Mouse (Mus musculus) liver, postnatal 0 days (tissue): ENCODE data around the gene C730034F03Rik. TPM values are rescaled to one million over a fixed set of nuclear protein-coding genes. Genes with fewer than 3 reads are reported as not detected.

Experiments used
- ATAC-seq: fragments of 200-750 bp; cut with Nextera tagmentation; 2 replicates; pipeline ENCODE4 v1.8.0; 2017; ENCODE audit warnings: mild to moderate bottlenecking, moderate library complexity
- DNase-seq: peaks from one replicate; pipeline ENCODE4 v3.0.0-alpha.2; 2016
- H3K27ac ChIP-seq: fragments of 300-500 bp; sonication (generic); 2 replicates; pipeline ENCODE4 v1.5.1; 2014; ENCODE audit warnings: antibody characterized with exemption, moderate library complexity, mild to moderate bottlenecking, low read depth
- H3K27me3 ChIP-seq: fragments of 300-500 bp; sonication (generic); 2 replicates; pipeline ENCODE4 v1.6.1; 2014; ENCODE audit warnings: low read length, control low read depth, mixed read lengths; ENCODE audit not compliant: insufficient read depth
- H3K36me3 ChIP-seq: fragments of 300-500 bp; sonication (generic); replicated peaks from 2 replicates; pipeline ENCODE4 v1.6.1; 2014; ENCODE audit warnings: mild to moderate bottlenecking, control low read depth, low read length, moderate library complexity, mixed read lengths; ENCODE audit not compliant: insufficient read depth
- H3K4me1 ChIP-seq: fragments of 300-500 bp; sonication (generic); 2 replicates; pipeline ENCODE4 v1.6.1; 2014; ENCODE audit warnings: antibody characterized with exemption, mild to moderate bottlenecking, control low read depth; ENCODE audit not compliant: insufficient read depth
- H3K4me2 ChIP-seq: fragments of 300-500 bp; sonication (generic); 2 replicates; pipeline ENCODE4 v1.6.1; 2014; ENCODE audit warnings: low read depth, mild to moderate bottlenecking, low read length, moderate library complexity, mixed read lengths
- H3K4me3 ChIP-seq: fragments of 300-500 bp; sonication (generic); 2 replicates; pipeline ENCODE4 v1.5.1; 2014; ENCODE audit warnings: low read depth, low read length
- H3K9ac ChIP-seq: fragments of 300-500 bp; sonication (generic); replicated peaks from 2 replicates; pipeline ENCODE4 v1.6.1; 2014; ENCODE audit warnings: mild to moderate bottlenecking, moderate library complexity
- H3K9me3 ChIP-seq: fragments of 300-500 bp; sonication (generic); 2 replicates; pipeline ENCODE4 v1.6.1; 2016; ENCODE audit warnings: mild to moderate bottlenecking, control low read depth, low read length, mixed read lengths
- CTCF ChIP-seq: sonication (generic); IDR thresholded peaks from 2 replicates; pipeline ENCODE4 v1.5.1; 2016; ENCODE audit warnings: antibody characterized with exemption, low read depth
- EP300 ChIP-seq: IDR thresholded peaks from 2 replicates; pipeline ENCODE4 v1.6.1; 2016; ENCODE audit warnings: antibody characterized with exemption, low read depth, mild to moderate bottlenecking
- WGBS: fragments of 180-500 bp; shearing (Covaris S2); extraction: QIAGEN DNeasy Blood & Tissue Kit; methylation state at CpG from one replicate; pipeline ENCODE4 v1.1.7; 2014; ENCODE audit not compliant: insufficient replicate concordance; 5-methylcytosine and 5-hydroxymethylcytosine counted together
- polyA plus RNA-seq: library from polyadenylated mRNA; unstranded; fragments of >200 nt; fragmentation: Nextera tagmentation; extraction: Ambion mirVana; gene quantifications from 2 replicates; pipeline ENCODE4 v1.2.1, GENCODE M21; 2015

C730034F03Rik gene
- polyA plus RNA-seq, 1 experiment from 2014 or later: 1.5 TPM

DNA sequence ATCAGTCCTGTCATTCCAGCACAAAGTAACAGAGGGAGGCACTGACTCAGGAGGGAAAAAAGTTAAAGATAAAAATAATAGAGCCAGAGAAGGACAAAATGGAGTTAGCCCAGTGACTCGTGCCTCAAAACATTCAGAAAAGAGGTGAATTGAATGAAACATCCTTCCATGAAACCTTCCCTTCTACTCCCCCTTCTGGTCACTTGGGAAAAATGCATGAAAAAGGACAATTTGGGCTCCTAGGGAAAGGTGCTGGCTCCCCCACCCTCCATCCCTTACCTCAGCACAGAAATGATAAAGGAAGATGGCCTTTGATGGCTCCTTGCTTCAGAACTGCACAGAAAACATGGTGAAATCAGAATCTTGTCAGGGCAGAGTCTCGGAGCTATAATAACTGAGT, 39.2 kb downstream of the C730034F03Rik start:
- WGBS: 33% methylated on average over 2 of the region's 2 CpGs
- TF ChIP-seq CTCF: peak; percentile 73
- TF ChIP-seq EP300: no peak

GRCm38 (mm10) chr15:89471476-89471875, 42.1 kb downstream of the C730034F03Rik start:
- WGBS: 81% methylated on average over 4 of the region's 4 CpGs
- DNase-seq: no peak
- ATAC-seq: no peak

More for the DNA sequence above, 39.2 kb downstream of the C730034F03Rik start:
- ATAC-seq (no peak), DNase-seq (no peak)
- Histone ChIP-seq H3K9ac (no peak overlapping the region), H3K4me1 (no peaks in the 10 kb centered on the region), H3K4me3 (no peak overlapping the region), H3K9me3 (no peaks in the 10 kb centered on the region), H3K36me3 (no peaks in the 10 kb centered on the region), H3K27me3 (no peaks in the 10 kb centered on the region), H3K27ac (no peak overlapping the region), H3K4me2 (no peak overlapping the region)

DNA sequence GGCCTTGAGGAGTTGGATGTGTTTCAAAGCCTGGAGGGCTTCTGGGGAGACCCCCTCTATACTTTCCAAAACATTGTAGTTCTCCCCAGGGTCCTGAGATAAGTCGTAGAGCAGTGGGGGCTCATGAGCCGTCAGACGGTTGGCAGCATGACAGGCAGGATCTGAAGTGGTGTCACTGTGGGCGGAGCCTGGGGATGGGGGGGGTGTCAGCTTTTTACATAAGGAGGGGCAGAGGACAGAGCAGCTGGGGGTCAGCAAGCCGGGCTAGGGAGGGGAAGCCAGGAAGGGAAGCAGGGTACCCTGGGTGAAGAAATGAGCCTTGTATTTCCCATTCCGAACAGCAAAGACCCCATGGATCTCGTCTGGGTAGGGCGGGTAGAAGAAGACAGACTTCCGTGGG, 44.0 kb downstream of the C730034F03Rik start:
- no peak overlapping the region for H3K4me2 ChIP-seq
- 75% methylated on average over 9 of the region's 9 CpGs for WGBS
- no peak for TF ChIP-seq CTCF
- no peak for TF ChIP-seq EP300
- H3K36me3 ChIP-seq: no peaks in the 10 kb centered on the region
- H3K27ac ChIP-seq: no peak overlapping the region
- DNase-seq (no peak), ATAC-seq (no peak)
- H3K9ac ChIP-seq: no peak overlapping the region
- no peak overlapping the region for H3K4me3 ChIP-seq
- no peaks in the 10 kb centered on the region for H3K9me3 ChIP-seq
- peaks cover 18% of the 10 kb centered on the region for H3K4me1 ChIP-seq
- no peaks in the 10 kb centered on the region for H3K27me3 ChIP-seq

More at GRCm38 (mm10) chr15:89471476-89471875, 42.1 kb downstream of the C730034F03Rik start:
- Histone ChIP-seq H3K9ac (no peak overlapping the region), H3K27me3 (no peaks in the 10 kb centered on the region), H3K4me3 (no peak overlapping the region), H3K4me2 (no peak overlapping the region), H3K9me3 (no peaks in the 10 kb centered on the region), H3K4me1 (peaks cover 14% of the 10 kb centered on the region), H3K36me3 (no peaks in the 10 kb centered on the region), H3K27ac (no peak overlapping the region)
- TF ChIP-seq CTCF: no peak
- TF ChIP-seq EP300: no peak

DNA sequence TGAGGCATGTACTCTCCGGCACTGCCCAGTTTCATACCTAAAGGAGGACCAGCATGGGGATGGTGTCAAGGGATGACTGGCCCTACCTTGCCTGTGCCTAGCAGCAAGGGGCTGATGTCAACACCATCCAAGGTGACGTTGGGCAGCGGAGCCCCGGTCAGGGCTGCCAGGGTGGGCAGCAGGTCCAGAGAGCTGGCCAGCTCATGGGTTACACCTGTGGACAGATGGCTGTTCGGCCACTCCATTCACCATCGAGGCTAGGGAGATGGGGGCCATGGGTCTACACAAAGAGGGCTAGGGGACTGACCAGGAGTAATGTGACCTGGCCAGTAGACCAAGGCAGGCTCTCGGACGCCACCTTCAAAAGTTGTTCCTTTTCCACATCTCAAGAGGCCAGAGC, 44.5 kb downstream of the C730034F03Rik start:
- Histone ChIP-seq H3K27me3 (no peaks in the 10 kb centered on the region), H3K27ac (no peak overlapping the region), H3K4me1 (peaks cover 18% of the 10 kb centered on the region), H3K9ac (no peak overlapping the region), H3K4me3 (no peak overlapping the region), H3K36me3 (no peaks in the 10 kb centered on the region), H3K9me3 (no peaks in the 10 kb centered on the region), H3K4me2 (no peak overlapping the region)
- DNase-seq (no peak), ATAC-seq (no peak)
- TF ChIP-seq CTCF (no peak), EP300 (no peak)
- WGBS: 88% methylated on average over 8 of the region's 8 CpGs

- TF ChIP-seq CTCF (no peak), EP300 (no peak)
- H3K4me1 ChIP-seq: peaks cover 18% of the 10 kb centered on the region
- peak overlapping the region; percentile 84; the same call in 1 of the 2 replicates for H3K4me2 ChIP-seq
- no peak for DNase-seq
- no peak overlapping the region for H3K9ac ChIP-seq
- no peaks in the 10 kb centered on the region for H3K9me3 ChIP-seq
- H3K36me3 ChIP-seq: no peaks in the 10 kb centered on the region
- H3K4me3 ChIP-seq: no peak overlapping the region
- 90% methylated on average over 18 of the region's 19 CpGs for WGBS
- no peaks in the 10 kb centered on the region for H3K27me3 ChIP-seq
- no peak overlapping the region for H3K27ac ChIP-seq
- ATAC-seq: no peak
These were observed 45.4 kb downstream of the C730034F03Rik start for GRCm38 (mm10) chr15:89474596-89475292.

DNA sequence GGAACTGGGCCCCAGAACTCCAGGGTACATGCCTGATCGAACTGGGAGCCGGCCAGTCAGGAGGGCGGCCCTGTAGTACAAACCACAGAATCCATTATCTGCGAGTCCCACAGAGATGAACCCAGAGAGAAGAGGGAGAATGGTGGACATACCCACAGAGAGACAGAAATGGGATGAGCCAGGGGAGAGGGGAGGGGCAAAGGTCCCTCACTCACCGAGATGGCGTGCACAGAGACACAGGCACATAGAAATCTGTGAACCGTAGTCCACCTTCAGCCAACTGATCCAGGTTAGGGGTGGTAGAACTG, 45.9 kb downstream of the C730034F03Rik start:
- H3K9ac ChIP-seq: peak overlapping the region; percentile 66
- 60% methylated on average over 7 of the region's 7 CpGs for WGBS

More for the DNA sequence above, 45.9 kb downstream of the C730034F03Rik start:
- no peak for DNase-seq
- peak overlapping the region; percentile 59 for H3K4me3 ChIP-seq
- no peak overlapping the region for H3K27ac ChIP-seq
- no peaks in the 10 kb centered on the region for H3K27me3 ChIP-seq
- no peaks in the 10 kb centered on the region for H3K9me3 ChIP-seq
- TF ChIP-seq EP300 (no peak), CTCF (no peak)
- ATAC-seq: no peak
- H3K4me2 ChIP-seq: peak overlapping the region; percentile 84
- peaks cover 18% of the 10 kb centered on the region for H3K4me1 ChIP-seq
- H3K36me3 ChIP-seq: no peaks in the 10 kb centered on the region
